Mouse (Mus musculus): ENCODE measurements at regions not wholly inside any gene's neighbourhood (a gene's known extent, or its start where the extent isn't known, plus 50 kb on each side); places are given as distances from the start of the nearest gene placed in this dataset.

DNA sequence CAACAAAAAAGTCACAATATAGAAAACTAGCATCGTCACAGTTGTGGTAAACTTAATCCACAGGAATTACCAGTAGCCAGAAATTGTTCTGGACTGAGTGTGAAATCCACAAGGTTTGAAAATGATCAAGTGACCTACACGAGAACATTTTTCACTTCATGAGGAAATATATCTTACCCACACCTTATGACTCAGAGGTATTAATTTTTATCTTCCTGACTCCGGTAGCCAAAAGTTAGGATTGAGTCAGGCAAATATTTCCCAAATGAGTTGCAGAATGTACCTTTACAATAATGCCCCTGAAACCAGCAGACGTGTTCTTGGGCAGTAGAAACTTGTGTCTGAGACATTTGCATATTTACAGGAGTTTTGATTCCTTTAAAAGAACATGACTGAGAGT, 75.3 kb upstream of the Mtap start:
- TF ChIP-seq CTCF (IDR thresholded peaks at IDR 0.05; ENCODE audit: low read depth) (no peak), EP300 (IDR thresholded peaks at IDR 0.05; ENCODE audit: low read depth) (no peak)
